11 mouse cellular contexts compared by ENCODE assay signal in the genomic region with DNA sequence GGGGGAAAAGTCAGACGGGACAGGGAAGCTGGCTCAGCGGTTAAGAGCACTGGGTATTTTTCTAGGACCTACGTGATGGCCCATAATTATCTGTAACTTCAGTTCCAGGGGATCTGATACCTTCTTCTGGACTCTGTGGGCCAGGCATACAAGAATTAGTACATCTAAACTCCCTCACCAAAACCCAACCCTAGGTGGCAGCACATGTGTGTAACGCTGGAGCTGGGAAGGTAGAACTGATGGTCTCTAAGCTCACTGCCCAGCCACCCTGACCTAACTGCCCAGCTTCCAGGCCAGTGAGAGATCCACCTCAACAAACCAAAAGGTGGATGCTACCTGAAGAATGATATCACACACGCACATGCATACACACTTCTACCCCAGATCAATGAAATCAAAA. TPM values are rescaled to one million over a fixed set of nuclear protein-coding genes. Genes with fewer than 3 reads are reported as not detected.
DNase-seq lines count a peak whose midpoint lies in the region; ATAC-seq and TF ChIP-seq lines count a peak whose summit lies in the region.
"Had no signal": no experiment of that assay in that cellular context is flagged by ENCODE, and none has a peak within 500 bp of the region (broad histone marks: within the 10 kb centered on the region; RNA-seq: fewer than 3 reads in every experiment).

No protein-coding gene starts in this region.

- H3K27ac ChIP-seq in heart, postnatal 0 days (ENCODE audit: low read depth) = no peak overlapping the region
- H3K27ac ChIP-seq in midbrain, embryonic 13.5 days = no peak overlapping the region
- no peak overlapping the region for H3K27ac ChIP-seq in midbrain, embryonic 15.5 days
- no peak overlapping the region for H3K27ac ChIP-seq in forebrain, embryonic 10.5 days
- H3K27ac ChIP-seq: embryonic facial prominence, embryonic 13.5 days; hindbrain, embryonic 15.5 days had no signal

- no peak for DNase-seq in heart, postnatal 0 days (ENCODE audit: low spot score)
- no peak for DNase-seq in heart, postnatal 36 days
- peak; percentile 39 for DNase-seq in NIH3T3 (ENCODE audit: low read depth)
- DNase-seq in lung, postnatal 10 days = peak; percentile 25
- DNase-seq in urinary bladder, postnatal 14 days (ENCODE audit: low spot score) = no peak
- DNase-seq in forebrain, embryonic 10.5 days (ENCODE audit: extremely low spot score, low spot score) = no peak
- DNase-seq: left cerebral cortex, postnatal 4 days had no signal

- H3K4me2 ChIP-seq in heart, postnatal 0 days (ENCODE audit: low read depth, low read length) = no peak overlapping the region
- H3K4me2 ChIP-seq in midbrain, embryonic 13.5 days (replicated peaks) = no peak overlapping the region
- H3K4me2 ChIP-seq in midbrain, embryonic 15.5 days = no peak overlapping the region
- H3K4me2 ChIP-seq: embryonic facial prominence, embryonic 13.5 days; hindbrain, embryonic 15.5 days had no signal

- intact Hi-C loops in heart, postnatal 36 days (cut with DNase I) = no loop called here

- H3K9ac ChIP-seq in heart, postnatal 0 days (replicated peaks; ENCODE audit: low read depth, low read length) = no peak overlapping the region
- no peak overlapping the region for H3K9ac ChIP-seq in midbrain, embryonic 13.5 days (replicated peaks)
- no peak overlapping the region for H3K9ac ChIP-seq in midbrain, embryonic 15.5 days
- H3K9ac ChIP-seq: embryonic facial prominence, embryonic 13.5 days; hindbrain, embryonic 15.5 days had no signal

- ATAC-seq in heart, postnatal 0 days (ENCODE audit: insufficient read depth, low read depth) = no peak
- ATAC-seq in midbrain, embryonic 13.5 days = 0 out of 2 replicates have a peak, but pooled peaks have one; percentile 30
- no peak for ATAC-seq in midbrain, embryonic 15.5 days (replicated peaks)

- no peak overlapping the region for H3K4me3 ChIP-seq in heart, postnatal 0 days (ENCODE audit: low read depth, low read length)
- H3K4me3 ChIP-seq in midbrain, embryonic 13.5 days (replicated peaks) = no peak overlapping the region
- H3K4me3 ChIP-seq in midbrain, embryonic 15.5 days = no peak overlapping the region
- no peak overlapping the region for H3K4me3 ChIP-seq in forebrain, embryonic 10.5 days
- H3K4me3 ChIP-seq: embryonic facial prominence, embryonic 13.5 days; hindbrain, embryonic 15.5 days had no signal

- H3K27me3 ChIP-seq in heart, postnatal 0 days (ENCODE audit: control insufficient read depth, insufficient read depth, low read length) = no peaks in the 10 kb centered on the region
- H3K27me3 ChIP-seq in midbrain, embryonic 13.5 days = no peaks in the 10 kb centered on the region
- H3K27me3 ChIP-seq in midbrain, embryonic 15.5 days (replicated peaks) = no peaks in the 10 kb centered on the region
- no peaks in the 10 kb centered on the region for H3K27me3 ChIP-seq in forebrain, embryonic 10.5 days (ENCODE audit: poor library complexity, severe bottlenecking)
- H3K27me3 ChIP-seq: embryonic facial prominence, embryonic 13.5 days; hindbrain, embryonic 15.5 days had no signal

- peaks cover 85% of the 10 kb centered on the region for H3K36me3 ChIP-seq in heart, postnatal 0 days (replicated peaks; ENCODE audit: control insufficient read depth, insufficient read depth, low read length)
- H3K36me3 ChIP-seq in midbrain, embryonic 13.5 days = peaks cover 76% of the 10 kb centered on the region
- H3K36me3 ChIP-seq in midbrain, embryonic 15.5 days (replicated peaks) = peaks cover 45% of the 10 kb centered on the region
- H3K36me3 ChIP-seq in forebrain, embryonic 10.5 days (replicated peaks) = peaks cover 97% of the 10 kb centered on the region

- WGBS in heart, postnatal 0 days = 83% methylated on average over 5 of the region's 5 CpGs
- WGBS in midbrain, embryonic 13.5 days = 89% methylated on average over 5 of the region's 5 CpGs
- WGBS in midbrain, embryonic 15.5 days = 90% methylated on average over 5 of the region's 5 CpGs
- WGBS in forebrain, embryonic 10.5 days = 88% methylated on average over 5 of the region's 5 CpGs

- peak; percentile 48 for TF ChIP-seq CTCF in heart, postnatal 0 days (IDR thresholded peaks at IDR 0.05; ENCODE audit: low read depth)

- H3K4me1 ChIP-seq in heart, postnatal 0 days (ENCODE audit: control insufficient read depth, insufficient read depth) = peaks cover 16% of the 10 kb centered on the region
- H3K4me1 ChIP-seq in midbrain, embryonic 13.5 days (replicated peaks) = no peaks in the 10 kb centered on the region
- no peaks in the 10 kb centered on the region for H3K4me1 ChIP-seq in midbrain, embryonic 15.5 days
- no peaks in the 10 kb centered on the region for H3K4me1 ChIP-seq in forebrain, embryonic 10.5 days
- H3K4me1 ChIP-seq: hindbrain, embryonic 15.5 days had no signal

- H3K9me3 ChIP-seq in heart, postnatal 0 days (replicated peaks; ENCODE audit: control insufficient read depth, low read length) = no peaks in the 10 kb centered on the region
- H3K9me3 ChIP-seq in midbrain, embryonic 13.5 days = no peaks in the 10 kb centered on the region
- H3K9me3 ChIP-seq in midbrain, embryonic 15.5 days = no peaks in the 10 kb centered on the region
- no peaks in the 10 kb centered on the region for H3K9me3 ChIP-seq in forebrain, embryonic 10.5 days
- H3K9me3 ChIP-seq: embryonic facial prominence, embryonic 13.5 days; hindbrain, embryonic 15.5 days had no signal

- TF ChIP-seq EP300 in heart, postnatal 0 days (IDR thresholded peaks at IDR 0.05; ENCODE audit: low read depth) = no peak

RNA-seq across cellular contexts. Expression of gene Emilin3, which starts 46.6 kb away (rescaled TPM):
- 0.15 and 0.84 TPM in 2 replicates for total RNA-seq in heart, postnatal 0 days (2014; rRNA removed; ENCODE audit: low replicate concordance)
- polyA plus RNA-seq in heart, postnatal 0 days (2015; fragmentation: Nextera tagmentation; extraction: Ambion mirVana) = 0.10 and 0.23 TPM in 2 replicates
- total RNA-seq in heart, postnatal 36 days (2021) = 1 to 10 TPM; 1.8 to 4.1 TPM
- polyA plus RNA-seq in midbrain, embryonic 13.5 days (2015; fragmentation: Nextera tagmentation; extraction: Ambion mirVana) = 0.98 and 1.2 TPM in 2 replicates
- 0.87 and 1.1 TPM in 2 replicates for polyA plus RNA-seq in midbrain, embryonic 15.5 days (2015; fragmentation: Nextera tagmentation; extraction: Ambion mirVana)
- 2.0 and 2.2 TPM in 2 replicates for polyA plus RNA-seq in forebrain, embryonic 10.5 days (2016; fragmentation: Nextera tagmentation; extraction: Ambion mirVana)

Comparison
In these comparisons a context has a peak if more than half of its experiments do, and no peak if none do; other contexts are left out.
1. DNase-seq: peak in NIH3T3 (single experiment) and lung, postnatal 10 days (single experiment); none in heart, postnatal 0 days (single experiment), heart, postnatal 36 days (0 of 2), urinary bladder, postnatal 14 days (single experiment) and forebrain, embryonic 10.5 days (single experiment).